Mouse (Mus musculus) adrenal gland, adult 18-20 months (tissue): ENCODE measurements around the gene Arfgap3. TPM values are rescaled to one million over a fixed set of nuclear protein-coding genes. Genes with fewer than 3 reads are reported as not detected.
"Not testable (repeated sequence)": the region's sequence is repeated elsewhere in the genome, so short reads cannot be mapped to it uniquely, and the experiment has no call there.

ENCODE experiments used
- DNase-seq, 2 experiments: peaks; one replicate each; pipeline ENCODE4 v3.0.0; 2021 to 2022; ENCODE audit warnings: low spot score in 2 of 2
- long read RNA-seq, 2 experiments: library from polyadenylated mRNA; stranded (forward); transcript quantifications; one replicate each; pipeline ENCODE4 v2.0.0; 2021
- total RNA-seq, 2 experiments: library from RNA; stranded (reverse); gene quantifications; 1 replicate in 1 of 2; 2 replicates in 1 of 2; pipeline ENCODE4 v1.2.3; 2021

Arfgap3 gene
- total RNA-seq, result 10 to 100 TPM; 22.1 to 24.5 TPM
- long read RNA-seq, experiment 1, transcript Arfgap3-201 (16 exons, 2,619 nt), result major isoform, 9 of 26 reads
- long read RNA-seq, experiment 1, partial matches to known transcripts, result 0 of 26 reads
- long read RNA-seq, experiment 1, other reads (novel, unspliced or antisense), result 17 of 26 reads
- long read RNA-seq, experiment 2, transcript Arfgap3-201 (16 exons, 2,619 nt), result major isoform, 10 of 43 reads
- long read RNA-seq, experiment 2, partial matches to known transcripts, result 3 of 43 reads
- long read RNA-seq, experiment 2, other reads (novel, unspliced or antisense), result 27 of 43 reads

DNA sequence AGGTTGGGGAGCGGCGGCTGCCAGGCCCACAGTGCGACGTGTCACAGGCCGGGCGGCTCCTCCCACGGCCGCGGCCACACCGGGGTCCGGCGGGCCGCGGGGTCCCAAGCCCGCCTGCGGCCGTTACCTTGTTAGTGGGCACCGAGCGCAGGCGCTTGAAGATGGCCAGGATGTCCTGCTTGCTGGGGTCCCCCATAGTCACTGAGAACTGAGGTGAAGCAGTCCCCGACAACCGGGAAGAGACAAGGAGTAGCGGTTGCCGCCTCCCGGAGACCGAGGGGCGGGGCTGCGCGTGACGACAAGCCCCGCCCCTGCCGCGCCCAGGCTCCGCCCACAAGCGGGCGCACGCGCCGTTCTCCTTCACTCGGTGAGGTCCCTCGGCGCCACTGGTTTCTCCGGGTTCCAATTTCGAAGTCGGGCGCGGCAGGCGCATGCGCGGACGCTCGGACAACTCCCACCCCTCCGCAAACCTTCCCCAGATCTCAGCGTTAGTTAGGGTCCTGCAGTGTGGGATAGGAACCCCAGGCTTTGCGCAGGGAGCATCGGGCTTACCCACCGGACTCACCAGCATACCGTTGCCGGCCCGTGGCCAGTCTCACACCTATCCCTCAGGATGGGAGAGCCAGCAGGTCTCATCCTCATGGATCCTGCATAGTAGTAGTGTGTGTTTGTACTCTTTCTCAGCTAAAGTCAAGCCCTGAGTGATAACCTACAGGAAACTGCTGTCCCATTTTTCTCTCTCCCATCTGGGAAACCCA, at the start of gene Arfgap3:
TSS of gene Arfgap3 (minus strand) at position 294 of the 758 bp plus-strand sequence.
- peak; percentile 97 for DNase-seq

DNA sequence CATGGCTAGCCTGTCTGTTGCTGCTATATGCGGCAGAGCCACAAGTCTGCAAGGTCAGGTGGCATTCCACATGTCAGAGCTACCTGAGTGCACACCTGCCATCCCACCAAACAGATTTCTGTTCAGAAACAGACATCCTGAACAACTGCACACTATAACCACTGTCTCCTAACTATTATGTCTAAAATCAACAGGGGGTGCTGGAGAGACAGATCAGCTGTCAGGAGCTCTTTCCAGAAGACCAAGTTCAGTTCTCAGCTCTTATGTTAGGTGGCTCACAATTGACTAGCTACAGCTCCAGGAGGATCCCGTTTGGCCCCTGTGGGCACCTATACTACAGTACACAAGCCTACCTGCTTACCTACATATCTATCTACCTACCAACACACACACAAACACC, 42.7 kb upstream of the Arfgap3 start:
- no peak for DNase-seq

DNA sequence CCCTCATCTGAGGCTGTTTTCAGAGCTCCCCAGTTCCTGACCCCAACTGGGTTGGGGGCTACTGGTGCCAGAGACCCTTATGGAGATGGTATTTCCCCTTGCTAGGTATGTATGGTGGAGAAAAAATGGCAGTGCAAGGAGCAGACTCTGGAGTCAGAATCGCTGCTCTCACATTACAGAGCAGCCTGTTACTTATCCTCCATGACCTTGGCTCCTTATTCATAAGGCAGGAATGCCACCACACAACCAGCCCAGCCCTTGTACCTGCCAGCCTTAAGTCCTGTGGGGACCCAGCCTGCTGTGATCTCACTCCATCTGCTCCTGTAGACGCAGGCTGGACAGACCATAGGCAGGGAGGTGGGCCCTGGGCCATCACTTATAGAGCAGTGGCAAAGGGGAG, 37.9 kb upstream of the Arfgap3 start:
- no peak for DNase-seq

DNA sequence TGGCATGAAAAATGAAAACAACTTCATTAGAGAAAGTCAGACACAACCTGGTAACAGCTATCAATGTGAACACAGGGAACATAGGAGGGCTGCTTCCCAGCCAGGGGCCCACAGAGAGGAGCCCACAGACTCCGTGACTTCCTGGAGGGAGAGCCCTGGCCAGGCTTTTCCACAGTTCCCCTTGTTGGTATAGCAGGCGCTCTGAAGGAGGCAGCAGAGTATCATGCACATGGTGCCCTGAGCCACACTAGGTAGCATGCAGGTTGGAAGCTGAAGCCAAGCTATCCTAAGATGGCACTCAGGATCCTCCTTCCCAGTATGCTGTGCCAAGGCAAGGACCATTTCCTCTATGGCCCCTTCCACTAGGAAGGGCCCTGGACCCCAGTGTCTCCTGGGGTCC, 33.6 kb upstream of the Arfgap3 start:
- no peak for DNase-seq

DNA sequence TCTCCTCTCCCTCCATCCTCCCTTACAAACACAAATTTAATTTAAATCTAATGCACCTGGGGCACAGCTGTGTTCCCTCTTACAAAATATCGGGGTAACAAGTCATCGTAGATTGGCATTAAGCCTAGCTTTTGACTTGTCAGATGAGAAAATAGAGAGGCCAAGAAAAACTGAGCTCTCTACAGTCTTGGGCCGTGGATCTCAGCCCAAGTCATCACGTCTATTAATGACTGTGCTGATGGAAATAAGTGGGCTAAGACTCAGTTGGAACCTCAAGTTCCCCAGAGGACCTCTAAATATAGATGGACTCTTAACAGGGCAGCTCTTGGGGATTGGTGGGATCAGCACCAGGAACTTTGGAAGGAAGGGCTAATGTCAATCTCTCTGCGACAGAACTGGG, 33.1 kb upstream of the Arfgap3 start:
- DNase-seq, result no peak

DNA sequence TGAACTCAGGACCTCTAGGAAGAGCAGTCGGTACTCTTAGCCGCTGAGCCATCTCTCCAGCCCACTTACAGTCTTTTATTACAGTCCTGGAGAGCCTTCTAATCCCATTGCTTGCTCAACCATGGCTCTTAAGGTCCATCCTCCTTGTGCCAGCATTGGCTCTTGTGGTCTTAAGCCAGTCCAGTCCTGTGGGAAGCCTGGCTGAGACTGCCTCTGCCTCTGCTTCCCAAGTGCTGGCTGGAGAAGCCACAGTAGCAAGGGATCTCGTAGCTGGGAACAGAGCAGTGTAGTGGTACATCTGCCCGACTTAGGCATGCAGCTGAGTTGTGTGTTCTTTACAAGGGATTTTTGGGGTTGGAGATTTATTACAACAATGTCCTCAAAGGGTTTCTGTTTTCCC, 32.4 kb upstream of the Arfgap3 start:
- no peak for DNase-seq

DNA sequence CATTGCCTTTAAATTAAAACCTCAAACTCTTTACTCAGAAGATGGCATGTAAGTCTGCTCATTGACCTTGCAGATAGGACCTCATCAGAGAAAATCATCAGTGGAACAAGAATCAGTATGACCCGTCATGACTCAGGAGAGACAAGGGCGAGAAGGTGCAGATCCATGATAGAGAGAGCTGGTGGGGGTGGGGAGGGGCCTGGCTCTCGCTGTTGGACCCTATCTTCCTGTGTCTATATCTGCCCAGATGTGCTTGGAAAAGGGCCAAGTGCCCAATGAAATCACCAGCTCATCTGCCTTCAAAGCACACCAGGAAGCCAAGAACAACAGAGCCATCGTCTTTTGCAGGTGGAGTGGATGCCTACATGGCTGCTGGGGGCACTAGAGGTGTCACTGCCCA, 27.1 kb upstream of the Arfgap3 start:
- DNase-seq, result no peak

DNA sequence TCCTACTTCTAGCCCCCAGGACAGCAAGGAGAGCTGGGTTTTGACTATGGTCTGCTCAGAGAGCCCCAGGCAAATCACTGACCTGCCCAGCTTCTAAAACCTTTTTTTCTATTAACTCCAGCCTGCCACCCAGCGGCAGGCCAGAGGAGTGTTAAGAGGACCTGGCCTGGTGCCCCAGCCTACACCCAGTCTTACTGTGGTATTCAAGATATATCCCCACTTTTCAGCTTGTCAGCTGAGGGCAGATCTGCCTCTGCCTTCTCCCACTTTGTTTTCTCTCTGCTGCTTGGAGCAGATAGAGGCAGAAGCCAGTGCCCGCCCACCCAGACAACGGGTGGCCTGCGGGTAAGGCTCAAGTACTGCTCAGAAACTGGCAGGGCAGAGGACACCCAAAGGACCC, 25.1 kb upstream of the Arfgap3 start:
- DNase-seq, result peak; percentile 53 to 64

DNA sequence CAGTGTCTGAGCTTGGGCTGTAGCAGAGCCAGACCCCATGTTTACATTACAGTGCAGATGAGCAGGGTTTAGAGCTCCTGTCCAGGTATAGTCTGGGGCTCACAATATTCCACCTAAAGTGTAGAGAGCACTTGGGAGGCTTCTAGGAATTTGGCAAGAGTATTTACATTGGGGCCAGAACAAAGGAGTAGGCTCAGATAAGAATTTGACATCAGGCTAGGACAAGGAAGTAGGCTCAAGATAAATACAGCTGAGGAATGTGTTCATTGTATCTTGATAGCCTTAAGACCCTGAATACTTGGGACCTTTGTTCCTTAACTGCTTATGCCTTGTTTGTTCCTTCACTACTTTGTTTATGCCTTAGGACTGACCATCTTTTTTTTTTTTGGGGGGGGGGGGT, 24.0 kb upstream of the Arfgap3 start:
- no peak for DNase-seq

DNA sequence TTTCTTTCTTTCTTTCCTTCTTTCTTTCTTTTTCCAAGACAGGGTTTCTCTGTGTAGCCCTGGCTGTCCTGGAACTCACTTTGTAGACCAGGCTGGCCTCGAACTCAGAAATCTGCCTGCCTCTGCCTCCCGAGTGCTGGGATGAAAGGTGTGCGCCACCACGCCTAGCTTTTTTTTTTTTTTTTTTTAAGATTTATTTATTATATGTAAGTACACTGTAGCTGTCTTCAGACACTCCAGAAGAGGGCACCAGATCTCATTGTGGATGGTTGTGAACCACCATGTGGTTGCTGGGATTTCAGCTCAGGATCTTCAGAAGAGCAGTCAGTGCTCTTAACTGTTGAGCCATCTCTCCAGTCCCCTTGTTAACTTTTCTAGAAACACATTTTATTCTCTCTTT, 18.7 kb upstream of the Arfgap3 start:
- DNase-seq, result not testable (repeated sequence)

DNA sequence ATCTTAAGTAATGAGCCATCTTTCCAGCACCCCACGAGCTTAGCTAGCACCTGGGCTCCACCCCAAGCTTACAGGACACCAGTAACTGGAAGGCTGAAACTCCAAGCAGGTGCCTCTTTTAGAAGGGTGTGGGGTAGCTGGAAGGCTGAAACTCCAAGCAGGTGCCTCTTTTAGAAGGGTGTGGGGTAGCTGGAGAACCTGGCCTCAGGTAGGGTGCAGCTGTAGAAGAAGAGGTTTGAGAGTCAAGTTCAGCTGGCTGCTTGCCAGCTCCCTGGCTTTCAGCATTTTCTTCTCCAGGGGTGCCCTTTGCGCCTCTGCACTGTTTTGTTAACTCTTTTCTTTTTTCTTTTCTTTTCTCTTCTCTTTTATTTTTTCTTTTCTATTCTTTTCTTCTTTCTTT, 18.2 kb upstream of the Arfgap3 start:
- DNase-seq, result no peak

DNA sequence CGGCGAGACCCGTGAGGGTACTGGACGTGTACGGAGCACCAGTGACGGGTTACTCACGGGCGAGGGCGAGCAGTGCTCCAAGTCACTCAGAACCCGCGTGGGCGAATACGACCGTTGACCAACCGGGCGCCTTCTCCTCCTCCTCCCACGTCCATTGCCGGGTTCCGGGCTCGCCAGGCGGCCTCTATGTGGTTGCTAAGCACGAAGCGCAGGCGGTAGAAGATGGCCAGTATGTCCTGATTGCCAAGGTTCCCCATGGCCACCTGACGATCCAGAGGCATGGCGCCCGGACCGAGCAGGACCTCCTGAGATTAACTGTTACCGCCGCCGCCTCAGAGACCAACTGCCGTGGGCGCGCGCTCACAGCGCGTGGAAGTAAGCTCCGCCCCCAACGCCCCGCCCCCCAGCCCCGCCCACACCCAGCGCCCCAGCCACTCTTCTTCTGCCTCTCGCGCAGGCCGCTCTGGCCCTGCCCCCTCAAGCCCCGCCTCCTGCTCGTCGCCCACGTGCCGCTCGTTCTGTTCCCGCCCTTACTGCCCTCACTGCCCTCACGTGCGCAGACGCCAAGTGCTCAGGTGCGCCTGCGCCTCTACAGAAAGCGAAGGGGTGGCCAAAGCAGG, 17.0 kb upstream of the Arfgap3 start:
- peak; percentile 65 to 66 for DNase-seq

DNA sequence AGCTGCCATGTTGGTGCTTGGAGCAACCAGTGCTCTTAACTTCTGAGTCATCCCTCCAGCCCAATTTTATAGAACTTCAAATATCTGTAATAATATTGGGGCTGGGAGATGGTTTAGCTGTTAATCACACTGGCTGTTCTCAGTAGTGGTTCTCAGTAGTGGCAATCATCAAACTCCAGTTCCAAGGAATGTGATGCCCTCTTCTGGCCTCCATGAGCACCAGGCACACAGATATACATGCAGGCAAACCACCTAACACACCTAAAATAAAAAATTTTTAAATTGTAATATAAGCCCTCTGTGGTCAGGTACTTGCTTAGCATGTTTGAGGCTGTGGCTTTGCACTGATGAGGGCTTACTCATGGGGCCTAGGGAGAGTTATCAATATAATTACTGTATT, 15.7 kb upstream of the Arfgap3 start:
- no peak for DNase-seq

DNA sequence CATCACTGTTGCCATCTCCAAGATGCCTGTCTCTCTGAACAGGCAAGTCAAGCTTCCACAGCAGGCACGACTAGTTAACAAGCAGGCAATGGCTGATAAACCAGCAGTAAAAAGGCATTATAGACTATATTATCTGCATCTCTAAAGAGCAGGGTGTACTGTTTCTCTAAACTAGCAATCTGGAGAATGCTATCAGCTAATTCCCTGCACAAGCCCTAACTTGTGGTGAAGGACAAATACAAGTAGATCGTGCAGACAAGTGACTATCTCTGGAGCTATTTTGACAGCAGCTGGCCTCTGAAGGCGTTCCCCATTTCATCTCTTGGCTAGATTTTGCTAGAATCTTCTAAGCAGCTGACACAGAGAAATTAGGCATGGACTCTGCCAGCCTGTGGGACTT, 14.1 kb upstream of the Arfgap3 start:
- DNase-seq, result no peak

DNA sequence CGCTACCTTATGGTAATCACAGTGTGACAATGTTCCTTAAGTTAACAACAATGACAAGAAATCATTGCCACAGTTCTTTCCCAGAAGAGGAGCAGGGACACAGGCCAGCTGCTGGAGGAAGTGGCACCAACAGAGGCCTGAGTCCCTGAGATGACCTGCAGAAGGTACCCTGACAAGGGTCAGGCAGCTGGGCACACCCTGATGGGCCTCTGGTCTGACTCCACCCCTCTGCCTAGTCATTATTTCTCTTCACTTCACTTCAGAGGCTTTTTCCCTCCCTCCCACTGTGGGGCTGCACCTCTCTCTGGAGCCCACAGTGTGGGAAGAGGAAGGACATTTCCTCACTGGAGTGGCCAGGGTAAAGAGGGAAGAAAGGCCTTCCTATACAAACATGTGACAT, 12.8 kb upstream of the Arfgap3 start:
- DNase-seq, result not testable (repeated sequence)

DNA sequence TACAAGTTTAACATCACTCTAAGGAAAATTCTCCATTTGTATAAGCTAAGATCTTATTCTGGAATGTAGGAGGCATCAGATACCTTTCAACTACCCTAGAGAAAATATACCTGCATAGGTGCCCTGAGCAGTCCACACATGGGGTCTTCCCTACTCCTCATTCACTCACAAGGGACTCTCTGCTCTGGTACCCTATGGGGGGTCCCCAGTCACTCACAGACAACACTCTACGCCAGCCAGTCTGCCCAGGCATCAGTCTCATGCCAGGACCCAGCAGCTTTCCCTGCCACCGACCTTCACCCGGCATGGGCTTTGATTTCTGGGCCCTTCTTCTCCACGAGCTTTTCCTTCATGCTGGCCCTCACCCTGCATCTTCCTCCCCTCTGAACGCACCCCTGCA, 10.9 kb upstream of the Arfgap3 start:
- DNase-seq, result not testable (repeated sequence)

DNA sequence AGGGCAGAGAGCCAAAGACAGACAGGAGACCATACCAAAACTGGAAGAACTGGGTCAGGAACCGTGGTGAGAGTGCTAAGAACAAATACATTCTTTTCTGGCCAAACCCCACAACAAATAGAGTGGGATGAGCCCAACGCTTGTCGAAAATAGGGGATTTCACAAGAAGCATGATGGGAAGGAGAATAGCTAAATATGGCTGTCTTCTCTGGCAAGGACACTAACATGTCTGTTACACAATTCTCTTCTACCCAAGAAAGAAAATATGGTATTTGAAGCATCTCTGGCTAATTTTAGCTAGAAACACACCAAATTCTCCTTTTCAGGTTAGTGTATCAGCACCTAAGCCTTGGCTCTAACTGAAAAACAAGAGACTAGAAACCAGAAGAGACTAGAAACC, 10.1 kb upstream of the Arfgap3 start:
- DNase-seq, result no peak

DNA sequence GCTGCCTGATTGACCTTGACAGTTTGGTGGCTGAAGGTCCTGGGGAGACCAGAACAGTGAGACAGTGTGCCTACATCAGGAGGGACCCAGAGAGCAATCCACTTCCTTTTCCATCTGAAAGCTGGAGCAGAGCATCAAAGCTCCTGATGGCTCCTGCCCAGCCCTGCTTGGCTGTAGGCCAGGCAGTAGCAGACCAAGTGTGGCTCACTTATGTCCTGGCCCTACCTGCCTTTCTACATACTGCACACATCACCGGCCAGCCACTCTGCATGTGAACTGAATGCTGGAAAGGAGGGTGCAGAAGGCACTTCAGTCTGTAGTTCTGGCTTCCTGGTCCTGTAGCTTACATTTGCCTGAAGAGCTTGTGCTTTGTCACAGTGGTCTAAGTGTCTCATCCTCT, 8.4 kb upstream of the Arfgap3 start:
- DNase-seq, result no peak

DNA sequence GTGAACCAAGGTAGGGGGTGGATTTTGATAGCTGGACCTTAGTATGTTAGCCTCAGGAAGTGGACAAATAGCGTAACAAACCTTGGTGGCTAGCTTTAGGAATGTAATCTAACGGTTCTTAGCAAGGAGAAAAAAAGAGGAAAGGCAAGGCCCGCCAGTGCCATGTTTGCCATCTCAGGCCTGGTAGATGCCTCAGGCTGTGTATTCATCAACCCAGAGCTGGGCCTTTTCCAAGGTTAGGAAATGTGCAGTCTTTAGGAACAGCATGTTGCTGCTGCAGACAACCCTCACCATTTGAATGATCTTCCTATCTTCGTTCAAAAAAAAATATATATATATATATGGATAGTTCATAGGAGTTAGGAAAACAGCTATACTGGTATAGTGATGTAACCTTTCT, 1.5 kb upstream of the Arfgap3 start:
- no peak for DNase-seq

DNA sequence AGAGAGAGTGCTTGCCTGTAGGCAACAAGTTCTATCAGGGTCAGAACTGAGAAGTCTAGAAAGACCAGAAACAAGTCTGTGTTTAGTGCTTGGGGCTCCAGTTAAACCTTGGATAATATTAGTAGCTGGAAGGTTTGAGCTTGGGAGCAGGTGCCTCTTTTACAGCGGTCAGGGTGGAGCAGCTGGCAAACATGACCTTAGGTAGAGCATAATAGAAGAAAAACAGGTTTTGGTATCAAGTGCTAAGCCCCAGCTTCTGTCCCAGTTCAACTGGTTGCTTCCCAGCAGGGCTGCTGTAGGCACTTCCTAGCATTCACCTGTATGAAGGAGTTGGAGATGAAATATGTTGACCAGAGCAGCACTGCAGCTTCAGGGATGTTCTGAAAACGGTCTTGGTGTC, 812 bp upstream of the Arfgap3 start:
- no peak for DNase-seq

DNA sequence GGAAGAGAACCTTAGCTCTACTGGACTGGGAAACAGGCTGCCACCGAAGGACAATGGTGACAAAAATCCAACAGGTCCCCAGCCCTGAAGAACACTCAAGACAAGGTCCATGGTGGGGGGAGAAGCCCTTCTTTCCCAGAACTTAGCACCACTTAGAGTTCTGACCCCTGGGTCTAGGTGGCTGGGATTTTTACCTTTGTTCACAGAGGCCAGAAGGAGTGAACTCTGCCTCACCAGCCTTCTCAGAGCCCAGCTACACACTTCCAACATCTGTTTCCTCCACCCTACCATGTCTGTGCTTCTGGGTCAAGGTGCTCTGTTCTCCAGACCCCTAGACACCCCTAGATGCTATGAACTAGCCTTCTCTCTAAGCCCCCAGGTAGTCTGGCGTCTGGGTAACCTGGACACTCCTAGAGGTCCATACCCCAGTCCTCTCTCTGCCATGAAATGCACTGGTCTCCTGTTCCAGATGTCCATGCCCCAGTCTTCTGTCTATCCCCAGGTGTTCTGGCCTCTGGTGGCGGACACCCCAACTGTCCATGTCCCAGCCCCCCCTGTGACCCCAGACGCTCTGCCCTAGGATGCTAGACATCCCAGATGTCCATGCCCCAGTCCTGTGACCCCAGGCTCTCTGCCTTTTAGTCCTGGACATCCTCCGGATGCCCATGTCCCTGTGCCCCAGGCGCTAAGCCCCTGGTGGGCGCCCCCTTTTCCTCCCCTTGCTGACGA, 658 bp downstream of the Arfgap3 start:
- no peak for DNase-seq

DNA sequence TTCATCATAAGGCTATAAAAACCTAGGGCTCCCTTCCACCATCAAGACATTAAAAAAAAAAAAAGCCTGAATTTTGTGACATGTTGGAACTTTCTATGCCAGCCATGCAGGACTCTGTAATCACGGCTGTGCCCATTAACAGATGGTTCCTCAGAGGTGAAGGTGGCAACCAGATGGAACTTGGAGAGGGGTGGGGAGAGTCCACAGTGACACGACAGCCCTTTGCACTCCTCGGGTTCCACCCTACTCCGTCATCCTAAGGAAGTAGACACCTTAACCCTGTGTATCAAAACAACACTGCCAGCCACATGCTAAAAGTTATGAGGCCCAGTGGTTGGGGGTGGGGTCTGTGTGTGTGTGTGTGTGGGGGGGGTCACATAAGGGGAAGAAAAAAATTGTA, 1.3 kb downstream of the Arfgap3 start:
- no peak for DNase-seq
